Mouse (Mus musculus) bone marrow macrophage, adult 2 months (primary cell): Measurements from ENCODE around the gene Mettl7a3. TPM values are rescaled to one million over a fixed set of nuclear protein-coding genes. Genes with fewer than 3 reads are reported as not detected.
"Not testable (repeated sequence)": the region's sequence is repeated elsewhere in the genome, so short reads cannot be mapped to it uniquely, and the experiment has no call there.

Source experiments
- H3K27ac ChIP-seq: 2 replicates; pipeline ENCODE4 v1.5.1; 2012; ENCODE audit warnings: low read depth, low read length; ENCODE audit not compliant: insufficient read depth
- H3K4me1 ChIP-seq: 2 replicates; pipeline ENCODE4 v1.6.1; 2012; ENCODE audit warnings: low read length; ENCODE audit not compliant: control insufficient read depth, insufficient read depth
- H3K4me3 ChIP-seq: 2 replicates; pipeline ENCODE4 v1.5.1; 2012; ENCODE audit warnings: mild to moderate bottlenecking, low read length, moderate library complexity; ENCODE audit not compliant: insufficient read depth
- CTCF ChIP-seq: IDR thresholded peaks from 2 replicates; pipeline ENCODE4 v1.5.1; 2012; ENCODE audit warnings: low read depth, mild to moderate bottlenecking, low read length, moderate library complexity
- POLR2A ChIP-seq: IDR thresholded peaks from 2 replicates; pipeline ENCODE4 v1.6.1; 2012; ENCODE audit warnings: mild to moderate bottlenecking, low read depth, low read length, borderline replicate concordance
- polyA plus RNA-seq: library from polyadenylated mRNA; stranded (reverse); fragments of >200 nt; gene quantifications from 2 replicates; pipeline ENCODE4 v1.2.4, GENCODE M21; 2012; ENCODE audit not compliant: missing spikeins, insufficient read depth, insufficient read length

The Mettl7a3 gene
- polyA plus RNA-seq, 1 experiment = not detected

GRCm38 (mm10) chr15:100355876-100356275 lies 21.1 kb downstream of the Mettl7a3 start:
- H3K27ac ChIP-seq = no peak overlapping the region
- TF ChIP-seq CTCF (no peak), POLR2A (no peak)
- H3K4me3 ChIP-seq = no peak overlapping the region
- H3K4me1 ChIP-seq = no peaks in the 10 kb centered on the region

- no peak within 1 kb of the TSS for H3K27ac ChIP-seq
- no peak for TF ChIP-seq POLR2A
- no peak for TF ChIP-seq CTCF
- H3K4me1 ChIP-seq = no peaks in the 10 kb centered on the region
- H3K4me3 ChIP-seq = no peak within 1 kb of the TSS
These were observed 29.5 kb downstream of the Mettl7a3 start, which contains the start of gene Higd1c for GRCm38 (mm10) chr15:100364242-100364641. Gene Higd1c (plus strand): TSS chr15:100364542.

- not testable (repeated sequence) for H3K4me3 ChIP-seq
These were observed 31.2 kb downstream of the Mettl7a3 start for GRCm38 (mm10) chr15:100365967-100366366.

GRCm38 (mm10) chr15:100367119-100367518 lies 32.4 kb downstream of the Mettl7a3 start:
- Histone ChIP-seq H3K4me1 (no peaks in the 10 kb centered on the region), H3K27ac (no peak overlapping the region), H3K4me3 (no peak overlapping the region)
- no peak for TF ChIP-seq POLR2A
- no peak for TF ChIP-seq CTCF

More at GRCm38 (mm10) chr15:100365967-100366366, 31.2 kb downstream of the Mettl7a3 start:
- H3K4me1 ChIP-seq, H3K27ac ChIP-seq: not testable (repeated sequence)

GRCm38 (mm10) chr15:100375066-100375465 lies 40.3 kb downstream of the Mettl7a3 start:
- no peak overlapping the region for H3K4me3 ChIP-seq
- TF ChIP-seq POLR2A (no peak), CTCF (no peak)
- H3K4me1 ChIP-seq = peaks cover 3% of the 10 kb centered on the region
- no peak overlapping the region for H3K27ac ChIP-seq

- H3K4me1 ChIP-seq, H3K27ac ChIP-seq, H3K4me3 ChIP-seq: not testable (repeated sequence)
These were observed 43.2 kb downstream of the Mettl7a3 start for GRCm38 (mm10) chr15:100377847-100378505.

GRCm38 (mm10) chr15:100379658-100380057 lies 44.9 kb downstream of the Mettl7a3 start:
- no peak for TF ChIP-seq CTCF
- TF ChIP-seq POLR2A = no peak
- no peak overlapping the region for H3K4me3 ChIP-seq
- H3K27ac ChIP-seq = no peak overlapping the region
- H3K4me1 ChIP-seq = peaks cover 3% of the 10 kb centered on the region

GRCm38 (mm10) chr15:100380104-100380503 lies 45.4 kb downstream of the Mettl7a3 start:
- no peak overlapping the region for H3K27ac ChIP-seq
- H3K4me1 ChIP-seq = peaks cover 3% of the 10 kb centered on the region
- no peak for TF ChIP-seq CTCF
- TF ChIP-seq POLR2A = no peak
- no peak overlapping the region for H3K4me3 ChIP-seq

- TF ChIP-seq POLR2A = no peak
- no peak for TF ChIP-seq CTCF
- Histone ChIP-seq H3K4me3 (no peak overlapping the region), H3K4me1 (no peaks in the 10 kb centered on the region), H3K27ac (no peak overlapping the region)
These were observed 51.0 kb downstream of the Mettl7a3 start for GRCm38 (mm10) chr15:100385705-100386104.

GRCm38 (mm10) chr15:100387544-100388223 lies 53.0 kb downstream of the Mettl7a3 start:
- Histone ChIP-seq H3K4me1 (no peaks in the 10 kb centered on the region), H3K4me3 (no peak overlapping the region), H3K27ac (no peak overlapping the region)
- TF ChIP-seq CTCF (no peak), POLR2A (no peak)
